8 mouse cellular contexts compared by ENCODE assay signal in the genomic region with DNA sequence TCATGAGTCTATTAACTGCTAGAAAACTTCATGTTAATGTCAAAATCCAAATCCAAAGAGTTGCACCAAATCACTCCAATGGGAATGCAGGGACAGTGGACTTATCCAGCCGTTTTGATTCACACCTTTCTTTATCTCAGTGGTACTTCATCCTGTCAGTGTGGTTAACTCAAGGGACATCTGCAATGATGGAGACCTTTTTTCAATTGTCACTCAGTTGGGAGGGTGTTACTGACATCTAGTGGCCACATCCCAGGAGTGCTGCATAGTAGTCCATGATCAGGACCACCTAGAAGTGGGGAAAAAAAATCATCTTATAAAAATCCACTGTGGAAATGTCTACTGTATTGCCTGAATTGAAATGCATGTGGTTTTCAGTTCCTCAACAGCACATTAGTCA.
DNase-seq lines count a peak whose midpoint lies in the region; ATAC-seq and TF ChIP-seq lines count a peak whose summit lies in the region.

No protein-coding gene starts in this region.

- H3K36me3 ChIP-seq in hindbrain, embryonic 11.5 days (ENCODE audit: control insufficient read depth, insufficient read depth, low read length), result no peaks in the 10 kb centered on the region
- no peaks in the 10 kb centered on the region for H3K36me3 ChIP-seq in midbrain, postnatal 0 days (ENCODE audit: insufficient read depth, low read length)

- TF ChIP-seq CTCF in midbrain, postnatal 0 days (IDR thresholded peaks at IDR 0.05), result peak; percentile 70

- H3K27ac ChIP-seq in hindbrain, embryonic 11.5 days (ENCODE audit: low read depth, low read length), result no peak overlapping the region
- H3K27ac ChIP-seq in midbrain, postnatal 0 days (ENCODE audit: low read depth, low read length), result no peak overlapping the region

- peak; percentile 3 for DNase-seq in kidney, adult 9 months
- no peak for DNase-seq in kidney, adult 18-20 months
- DNase-seq in R1 (ENCODE audit: low read depth, low spot score), result peak; percentile 29
- DNase-seq in hindbrain, embryonic 11.5 days (ENCODE audit: low spot score), result peak; percentile 59
- peak; percentile 51 for DNase-seq in midbrain, postnatal 0 days (ENCODE audit: low spot score)
- no peak for DNase-seq in ovary, postnatal 10 days (ENCODE audit: low spot score)
- no peak for DNase-seq in thymus, postnatal 36 days

- H3K27me3 ChIP-seq in hindbrain, embryonic 11.5 days (ENCODE audit: control insufficient read depth, insufficient read depth, low read length), result no peaks in the 10 kb centered on the region
- no peaks in the 10 kb centered on the region for H3K27me3 ChIP-seq in midbrain, postnatal 0 days (ENCODE audit: insufficient read depth, low read length)

- WGBS in hindbrain, embryonic 11.5 days, result 36% methylated on average over 1 of the region's 1 CpGs
- 22% methylated on average over 1 of the region's 1 CpGs for WGBS in midbrain, postnatal 0 days

- no peaks in the 10 kb centered on the region for H3K4me1 ChIP-seq in hindbrain, embryonic 11.5 days (replicated peaks; ENCODE audit: control insufficient read depth, insufficient read depth, low read length)
- H3K4me1 ChIP-seq in midbrain, postnatal 0 days (ENCODE audit: insufficient read depth, low read length), result no peaks in the 10 kb centered on the region

- ATAC-seq in hindbrain, embryonic 11.5 days (ENCODE audit: low FRiP score), result peak; percentile 81
- ATAC-seq in midbrain, postnatal 0 days (ENCODE audit: low FRiP score), result no peak
- no peak for ATAC-seq in inflammation-experienced regulatory T-cells, adult 6 months

- H3K4me2 ChIP-seq in hindbrain, embryonic 11.5 days (replicated peaks; ENCODE audit: low read depth, low read length), result no peak overlapping the region
- H3K4me2 ChIP-seq in midbrain, postnatal 0 days (ENCODE audit: low read depth, low read length, poor library complexity, severe bottlenecking), result no peak overlapping the region

- no peak overlapping the region for H3K4me3 ChIP-seq in hindbrain, embryonic 11.5 days (ENCODE audit: low read depth, low read length)
- no peak overlapping the region for H3K4me3 ChIP-seq in midbrain, postnatal 0 days (ENCODE audit: low read depth, low read length)

- no peaks in the 10 kb centered on the region for H3K9me3 ChIP-seq in hindbrain, embryonic 11.5 days (ENCODE audit: control insufficient read depth, low read length)
- no peaks in the 10 kb centered on the region for H3K9me3 ChIP-seq in midbrain, postnatal 0 days (ENCODE audit: low read length)

- H3K9ac ChIP-seq in hindbrain, embryonic 11.5 days (ENCODE audit: low read depth, low read length), result no peak overlapping the region
- H3K9ac ChIP-seq in midbrain, postnatal 0 days (replicated peaks; ENCODE audit: low read length, poor library complexity, severe bottlenecking), result no peak overlapping the region

Comparison
In these comparisons a context has a peak if more than half of its experiments do, and no peak if none do; other contexts are left out.
1. DNase-seq: peak in kidney, adult 9 months (single experiment), R1 (single experiment), hindbrain, embryonic 11.5 days (single experiment) and midbrain, postnatal 0 days (single experiment); none in kidney, adult 18-20 months (single experiment), ovary, postnatal 10 days (single experiment) and thymus, postnatal 36 days (0 of 2).